Mouse (Mus musculus) activated CD4-positive, CD25-positive, alpha-beta regulatory T cell, adult 4 months (primary cell): Measurements from ENCODE around the gene Shisa4. TPM values are rescaled to one million over a fixed set of nuclear protein-coding genes. Genes with fewer than 3 reads are reported as not detected.

Experiments
- ATAC-seq: one replicate; pipeline ENCODE4 v1.8.0; 2017
- polyA plus RNA-seq, 2 experiments: library from polyadenylated mRNA; unstranded; fragments of 100-300 nt; shearing (Covaris generic); gene quantifications; one replicate each; pipeline ENCODE4 v1.2.1; 2017

The Shisa4 gene
- polyA plus RNA-seq, 2 experiments from 2014 or later = not detected

GRCm38 (mm10) chr1:135363446-135363845, 11.6 kb downstream of the Shisa4 start:
- ATAC-seq = no peak

DNA sequence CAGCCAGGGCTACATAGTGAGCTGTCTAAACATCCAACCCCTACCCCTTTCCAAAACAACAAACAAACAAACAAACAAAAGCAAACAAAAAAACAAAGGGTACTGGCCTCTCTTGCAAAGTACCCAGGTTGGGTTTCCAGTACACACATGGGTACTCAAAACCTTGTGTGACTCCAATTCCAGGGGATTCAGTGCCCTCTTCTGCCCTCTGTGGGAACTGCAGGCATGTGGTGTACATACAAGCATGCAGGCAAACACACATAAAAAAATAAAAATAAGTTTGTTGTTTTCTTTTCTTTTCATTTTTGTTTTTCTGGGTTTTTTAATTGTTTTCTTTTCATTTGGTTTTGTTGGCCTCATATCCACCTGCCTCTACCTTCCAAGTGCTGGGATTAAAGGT, 12.9 kb downstream of the Shisa4 start:
- ATAC-seq = no peak

GRCm38 (mm10) chr1:135361491-135361890, 13.5 kb downstream of the Shisa4 start:
- ATAC-seq = no peak

DNA sequence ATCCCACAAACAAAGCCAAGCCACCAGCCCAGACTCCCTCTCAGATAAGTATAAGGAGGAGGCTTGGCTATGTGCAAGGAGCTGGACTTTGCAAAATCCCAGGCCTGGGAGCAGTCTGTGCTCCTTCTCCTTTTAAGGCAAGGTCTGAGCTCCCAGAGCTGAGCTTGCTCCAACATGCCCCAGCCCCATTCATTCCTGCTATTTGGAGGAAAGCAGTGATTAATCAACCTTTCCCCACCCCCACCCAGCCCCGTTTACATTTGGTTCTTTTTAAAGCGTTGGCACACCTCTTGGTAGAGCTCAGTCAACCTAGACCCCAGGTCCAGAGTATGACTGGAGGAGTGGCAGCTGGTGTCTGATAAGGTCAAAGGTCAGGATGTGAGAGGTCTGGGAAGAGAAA, 16.0 kb downstream of the Shisa4 start:
- ATAC-seq = no peak

- no peak for ATAC-seq
These were observed 23.1 kb downstream of the Shisa4 start for GRCm38 (mm10) chr1:135351953-135352352.

GRCm38 (mm10) chr1:135347498-135348169, 27.4 kb downstream of the Shisa4 start:
- ATAC-seq = no peak

DNA sequence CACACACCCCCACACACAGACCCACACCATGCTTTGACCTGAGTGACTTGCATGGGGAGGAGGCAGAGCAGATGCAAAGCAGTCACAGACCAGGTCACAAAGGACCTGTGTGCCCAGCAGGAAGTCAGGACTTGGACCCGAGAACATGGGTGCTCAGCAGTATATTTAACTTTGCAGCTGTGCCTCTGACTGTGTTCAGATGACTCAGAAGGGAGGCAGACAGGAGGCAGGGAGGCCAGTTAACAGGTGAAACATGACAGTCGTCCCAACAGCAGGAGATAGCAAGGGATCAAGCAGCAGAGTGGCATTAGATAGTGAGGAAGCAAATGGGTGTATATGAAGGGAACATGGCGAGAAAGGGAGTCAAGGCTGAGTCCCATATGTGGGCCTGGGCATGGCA, 28.1 kb downstream of the Shisa4 start:
- no peak for ATAC-seq

GRCm38 (mm10) chr1:135344026-135344425, 31.0 kb downstream of the Shisa4 start:
- no peak for ATAC-seq

DNA sequence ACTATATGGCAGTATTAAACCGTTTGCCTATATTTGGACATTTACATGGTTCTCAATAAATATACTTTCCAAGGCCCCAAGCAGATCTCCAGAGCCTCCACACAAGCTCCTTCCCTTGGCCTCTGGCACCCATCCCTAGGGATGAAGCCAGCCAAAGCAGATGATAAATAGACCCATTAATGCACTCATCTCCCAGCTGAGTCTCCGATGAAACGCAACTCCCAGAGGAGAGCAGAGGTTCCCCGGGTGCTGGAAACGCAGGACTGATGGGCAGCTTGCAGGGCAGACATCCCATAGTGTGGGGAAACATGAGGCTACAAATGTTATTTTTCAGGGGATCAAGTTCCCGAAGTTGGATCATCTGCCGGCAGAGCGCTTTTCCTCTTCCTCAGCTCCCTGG, 33.1 kb downstream of the Shisa4 start:
- no peak for ATAC-seq

GRCm38 (mm10) chr1:135330578-135330977, 44.5 kb downstream of the Shisa4 start:
- no peak for ATAC-seq

DNA sequence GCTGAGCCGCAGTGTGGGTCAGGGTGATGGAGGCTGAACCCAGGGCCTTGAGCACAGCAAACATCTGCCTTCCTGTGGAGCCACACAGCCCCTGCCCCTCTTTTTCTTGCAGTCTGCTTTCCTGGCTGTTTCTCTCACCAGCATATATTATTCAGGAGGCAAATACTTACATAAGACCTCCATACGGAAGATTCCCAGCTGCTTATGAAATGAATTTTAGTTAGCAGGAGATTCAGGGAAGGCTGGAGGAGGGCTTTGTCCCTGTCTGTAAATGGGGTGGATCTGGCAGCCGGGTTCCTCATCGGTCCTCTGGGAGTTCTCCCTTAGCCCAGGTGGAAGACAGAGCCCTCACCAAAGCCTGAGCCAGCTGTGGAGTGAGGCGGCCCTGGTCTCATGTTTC, 46.7 kb downstream of the Shisa4 start:
- ATAC-seq = no peak

- no peak for ATAC-seq
These were observed 49.1 kb downstream of the Shisa4 start for GRCm38 (mm10) chr1:135325934-135326333.

GRCm38 (mm10) chr1:135324571-135324970, 50.5 kb downstream of the Shisa4 start, which contains the start of gene Lmod1:
Lmod1 (plus strand) TSS chr1:135324807.
- ATAC-seq = no peak

GRCm38 (mm10) chr1:135323367-135323901, 51.6 kb downstream of the Shisa4 start:
- ATAC-seq = no peak

Other genes starting within 250 kb of the Shisa4 start
- 100 to 1,000 TPM; 155 to 193 TPM for gene Ptpn7, start 242.5 kb downstream of the Shisa4 start, polyA plus RNA-seq
- gene Arl8a, start 228.4 kb downstream of the Shisa4 start, polyA plus RNA-seq = 10 to 100 TPM; 10.3 to 10.6 TPM
- gene Gpr37l1, start 207.6 kb downstream of the Shisa4 start, polyA plus RNA-seq = not detected
- not detected for gene Elf3, start 116.7 kb downstream of the Shisa4 start, polyA plus RNA-seq
- gene Rnpep, start 91.2 kb downstream of the Shisa4 start, polyA plus RNA-seq = 10 to 100 TPM; 45.4 to 51.9 TPM
- gene Timm17a, start 61.5 kb downstream of the Shisa4 start, polyA plus RNA-seq = 100 to 1,000 TPM; 181 to 212 TPM
- not detected for gene Lmod1, start 50.4 kb downstream of the Shisa4 start, polyA plus RNA-seq
- gene Ipo9, start 55.3 kb upstream of the Shisa4 start, polyA plus RNA-seq = 10 to 100 TPM; 36.3 to 39.7 TPM
- gene Nav1, start 232.1 kb upstream of the Shisa4 start, polyA plus RNA-seq = under 1 TPM; 0.22 to 0.61 TPM